Mouse (Mus musculus) midbrain, embryonic 14.5 days (tissue): ENCODE results near the gene R3hdm2. TPM values are rescaled to one million over a fixed set of nuclear protein-coding genes. Genes with fewer than 3 reads are reported as not detected.

Source experiments
- ATAC-seq: fragments of 200-750 bp; cut with Nextera tagmentation; 2 replicates; pipeline ENCODE4 v1.8.0; 2017; ENCODE audit warnings: moderate number of reproducible peaks, moderate library complexity; ENCODE audit not compliant: low FRiP score, low TSS enrichment
- DNase-seq: peaks from one replicate; pipeline ENCODE4 v3.0.0-alpha.2; 2015
- H3K27ac ChIP-seq: fragments of 300-500 bp; sonication (generic); replicated peaks from 2 replicates; pipeline ENCODE4 v1.5.1; 2014; ENCODE audit warnings: mild to moderate bottlenecking, low read depth, low read length, moderate library complexity
- H3K27me3 ChIP-seq: fragments of 300-500 bp; sonication (generic); 2 replicates; pipeline ENCODE4 v1.6.1; 2014; ENCODE audit warnings: low read length, control low read depth, mixed read lengths; ENCODE audit not compliant: control insufficient read depth, insufficient read depth
- H3K36me3 ChIP-seq: fragments of 300-500 bp; sonication (generic); 2 replicates; pipeline ENCODE4 v1.6.1; 2014; ENCODE audit warnings: low read length, control low read depth; ENCODE audit not compliant: control insufficient read depth, insufficient read depth
- H3K4me1 ChIP-seq: fragments of 300-500 bp; sonication (generic); 2 replicates; pipeline ENCODE4 v1.6.1; 2014; ENCODE audit warnings: mild to moderate bottlenecking, antibody characterized with exemption, low read length, control low read depth; ENCODE audit not compliant: control insufficient read depth, insufficient read depth
- H3K4me2 ChIP-seq: fragments of 300-500 bp; sonication (generic); 2 replicates; pipeline ENCODE4 v1.6.1; 2014; ENCODE audit warnings: mild to moderate bottlenecking, low read length, moderate library complexity
- H3K4me3 ChIP-seq: fragments of 300-500 bp; sonication (generic); replicated peaks from 2 replicates; pipeline ENCODE4 v1.5.1; 2014; ENCODE audit warnings: low read depth, low read length
- H3K9ac ChIP-seq: fragments of 300-500 bp; sonication (generic); replicated peaks from 2 replicates; pipeline ENCODE4 v1.6.1; 2014; ENCODE audit warnings: mild to moderate bottlenecking, low read length, moderate library complexity
- H3K9me3 ChIP-seq: fragments of 300-500 bp; sonication (generic); 2 replicates; pipeline ENCODE4 v1.6.1; 2016; ENCODE audit warnings: low read length, control low read depth, mixed read lengths; ENCODE audit not compliant: control insufficient read depth
- WGBS: fragments of 180-500 bp; shearing (Covaris S2); extraction: QIAGEN DNeasy Blood & Tissue Kit; methylation state at CpG from one replicate; pipeline ENCODE4 v1.1.7; 2014; 5-methylcytosine and 5-hydroxymethylcytosine counted together
- polyA plus RNA-seq: library from polyadenylated mRNA; unstranded; fragments of >200 nt; fragmentation: Nextera tagmentation; extraction: Ambion mirVana; gene quantifications from 2 replicates; pipeline ENCODE4 v1.2.1, GENCODE M21; 2014

R3hdm2 gene
- polyA plus RNA-seq, 1 experiment from 2014 or later: 34.0 TPM

DNA sequence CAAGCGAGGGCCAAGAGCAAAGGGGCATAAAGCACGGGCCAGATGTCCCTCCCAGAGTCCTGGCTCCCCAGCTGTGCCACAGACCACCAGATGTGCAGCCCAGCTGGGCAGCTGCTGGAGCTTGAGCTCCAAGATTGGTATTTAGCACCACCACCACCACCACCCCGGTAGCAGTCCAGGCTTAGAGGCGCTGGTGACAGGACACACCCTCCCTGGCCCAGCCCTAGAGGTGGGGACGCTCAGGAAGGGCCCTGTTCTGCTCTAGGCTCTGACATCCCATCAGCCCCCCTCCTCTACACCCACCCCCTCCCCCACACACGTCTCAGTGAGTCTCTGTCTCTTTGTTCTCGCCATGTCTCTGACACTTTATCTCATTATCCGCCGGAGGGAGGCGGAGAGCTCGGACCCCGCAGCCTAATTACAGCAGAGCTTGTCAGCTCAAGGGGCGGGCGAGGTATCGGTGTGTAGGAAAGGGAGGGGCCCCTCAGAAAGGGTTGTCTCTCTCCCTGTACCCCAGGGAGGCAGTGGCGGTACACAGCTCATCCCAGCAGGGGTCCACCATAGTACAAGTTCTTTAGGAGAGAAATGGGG is 133.5 kb downstream of the R3hdm2 start:
- DNase-seq (peak; percentile 75), ATAC-seq (no peak)
- Histone ChIP-seq H3K36me3 (peaks cover 6% of the 10 kb centered on the region; the same call in 1 of the 2 replicates), H3K9ac (no peak overlapping the region; the same call in 1 of the 2 replicates), H3K27ac (peak overlapping the region; percentile 99), H3K4me3 (0 out of 2 replicates have a peak overlapping the region, but pooled peaks have one; percentile 10), H3K27me3 (peaks cover 9% of the 10 kb centered on the region; the same call in 1 of the 2 replicates), H3K4me2 (peak overlapping the region; percentile 89), H3K9me3 (no peaks in the 10 kb centered on the region), H3K4me1 (peaks cover 84% of the 10 kb centered on the region)
- WGBS: under 1% methylated on average over 16 of the region's 16 CpGs

DNA sequence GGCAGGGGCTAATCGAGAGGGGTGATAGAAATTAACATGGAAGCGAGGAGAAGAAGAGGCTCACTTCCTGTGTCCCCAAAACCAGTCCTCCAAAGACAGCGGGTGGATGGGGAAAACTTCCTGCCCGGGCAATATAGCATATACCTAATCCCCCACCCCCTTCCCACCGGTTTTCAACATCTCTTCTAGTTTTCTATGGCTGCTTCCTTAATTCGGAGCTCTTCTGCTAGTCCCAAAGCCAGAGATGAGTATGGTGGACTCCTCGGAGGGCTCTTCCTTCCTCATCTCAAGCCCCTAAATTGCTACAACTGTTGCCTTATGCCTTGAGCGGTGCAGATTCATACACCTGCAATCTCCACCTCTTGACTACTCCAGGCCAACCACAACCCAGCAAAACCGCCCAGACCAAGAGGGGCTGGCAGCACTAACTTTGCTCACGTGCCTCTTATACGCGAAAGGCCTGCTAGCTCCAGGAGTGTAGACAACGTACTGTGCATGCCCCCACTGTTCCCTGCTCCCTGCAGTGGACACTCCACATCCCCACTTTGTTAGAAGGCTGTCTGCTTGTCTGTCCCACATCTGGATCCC is 134.1 kb downstream of the R3hdm2 start:
- Histone ChIP-seq H3K4me3 (no peak overlapping the region), H3K27me3 (peaks cover 9% of the 10 kb centered on the region; the same call in 1 of the 2 replicates), H3K36me3 (peaks cover 6% of the 10 kb centered on the region; the same call in 1 of the 2 replicates), H3K27ac (peak overlapping the region; percentile 99), H3K4me1 (peaks cover 80% of the 10 kb centered on the region), H3K9me3 (no peaks in the 10 kb centered on the region), H3K9ac (no peak overlapping the region), H3K4me2 (peak overlapping the region; percentile 89)
- WGBS: 11% methylated on average over 13 of the region's 13 CpGs
- DNase-seq: no peak
- no peak for ATAC-seq

GRCm38 (mm10) chr10:127514764-127515163 is 134.6 kb downstream of the R3hdm2 start, which contains the start of gene Ndufa4l2:
TSS of gene Ndufa4l2 (plus strand) at chr10:127514967.
- Histone ChIP-seq H3K27me3 (peaks cover 9% of the 10 kb centered on the region; the same call in 1 of the 2 replicates), H3K4me3 (no peak within 1 kb of the TSS), H3K9me3 (no peaks in the 10 kb centered on the region), H3K4me1 (peaks cover 74% of the 10 kb centered on the region), H3K27ac (peak within 1 kb of the TSS; percentile 99), H3K4me2 (peak within 1 kb of the TSS; percentile 89), H3K9ac (no peak within 1 kb of the TSS), H3K36me3 (peaks cover 6% of the 10 kb centered on the region; the same call in 1 of the 2 replicates)
- ATAC-seq: no peak
- peak; percentile 3 for DNase-seq
- 10% methylated on average over 6 of the region's 6 CpGs for WGBS

DNA sequence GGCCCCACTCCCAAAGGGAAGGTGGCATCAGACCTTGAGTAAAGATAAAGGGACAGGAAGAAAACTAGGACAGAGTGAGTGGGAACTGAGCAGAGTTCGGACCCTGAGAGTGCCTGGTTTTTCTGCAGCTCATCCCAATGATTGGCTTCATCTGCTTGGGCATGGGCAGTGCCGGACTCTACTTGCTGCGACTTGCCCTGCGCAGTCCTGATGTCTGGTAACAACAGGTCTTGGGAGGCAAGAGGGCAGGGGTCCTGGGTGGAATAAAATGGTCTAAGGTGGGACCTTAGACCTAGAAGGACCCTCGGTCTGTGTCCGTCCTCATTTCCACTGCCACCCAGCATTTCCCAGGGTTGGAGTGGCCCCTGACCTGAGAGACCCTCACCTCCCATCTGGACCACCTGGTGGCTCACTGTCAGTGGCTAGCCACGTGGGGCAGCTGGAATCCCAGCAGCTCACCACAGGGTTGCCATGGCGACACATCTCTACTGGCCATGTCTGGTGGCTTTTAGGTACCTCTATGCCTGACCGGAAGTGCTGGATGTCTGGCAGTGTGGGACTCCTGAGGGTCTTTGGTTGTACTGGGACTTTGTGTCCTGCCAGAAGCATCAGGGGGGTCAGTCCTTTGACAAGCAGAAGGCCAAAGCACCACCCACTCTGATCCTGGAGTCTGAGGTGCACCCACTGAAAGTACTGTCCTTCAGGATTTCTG is 135.3 kb downstream of the R3hdm2 start:
- H3K36me3 ChIP-seq: peaks cover 6% of the 10 kb centered on the region; the same call in 1 of the 2 replicates
- H3K9ac ChIP-seq: no peak overlapping the region
- 0 out of 2 replicates have a peak overlapping the region, but pooled peaks have one; percentile 20 for H3K27ac ChIP-seq
- H3K4me3 ChIP-seq: no peak overlapping the region
- no peaks in the 10 kb centered on the region for H3K9me3 ChIP-seq
- DNase-seq: no peak
- H3K4me2 ChIP-seq: no peak overlapping the region; the same call in 1 of the 2 replicates
- peaks cover 9% of the 10 kb centered on the region; the same call in 1 of the 2 replicates for H3K27me3 ChIP-seq
- peaks cover 67% of the 10 kb centered on the region for H3K4me1 ChIP-seq
- ATAC-seq: no peak
- 26% methylated on average over 9 of the region's 9 CpGs for WGBS

DNA sequence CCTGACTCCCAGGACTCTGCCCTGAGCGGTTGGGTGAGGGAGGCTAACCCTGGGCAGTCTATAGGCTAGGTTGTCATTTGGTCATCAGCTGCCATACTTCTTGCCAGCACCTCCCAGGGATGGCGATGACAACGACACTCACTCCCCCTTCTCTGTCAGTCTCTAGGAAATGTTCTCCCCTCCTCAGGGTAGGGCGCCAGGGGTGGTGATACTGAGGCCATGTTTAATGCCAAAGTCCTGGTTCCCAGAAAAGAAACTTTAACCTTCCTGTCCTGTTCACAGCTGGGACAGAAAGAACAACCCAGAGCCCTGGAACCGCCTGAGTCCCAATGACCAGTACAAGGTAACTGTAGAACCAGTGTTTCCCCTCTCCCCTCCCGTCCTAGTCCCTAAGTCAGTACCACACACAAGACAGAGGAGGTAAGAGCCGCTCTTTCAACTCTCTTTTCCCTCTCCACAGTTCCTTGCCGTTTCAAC is 135.9 kb downstream of the R3hdm2 start:
- DNase-seq: no peak
- 18% methylated on average over 8 of the region's 8 CpGs for WGBS
- Histone ChIP-seq H3K4me2 (no peak overlapping the region), H3K27me3 (peaks cover 9% of the 10 kb centered on the region; the same call in 1 of the 2 replicates), H3K36me3 (peaks cover 6% of the 10 kb centered on the region; the same call in 1 of the 2 replicates), H3K9me3 (no peaks in the 10 kb centered on the region), H3K27ac (no peak overlapping the region), H3K4me3 (no peak overlapping the region), H3K4me1 (peaks cover 65% of the 10 kb centered on the region), H3K9ac (no peak overlapping the region)
- no peak for ATAC-seq

DNA sequence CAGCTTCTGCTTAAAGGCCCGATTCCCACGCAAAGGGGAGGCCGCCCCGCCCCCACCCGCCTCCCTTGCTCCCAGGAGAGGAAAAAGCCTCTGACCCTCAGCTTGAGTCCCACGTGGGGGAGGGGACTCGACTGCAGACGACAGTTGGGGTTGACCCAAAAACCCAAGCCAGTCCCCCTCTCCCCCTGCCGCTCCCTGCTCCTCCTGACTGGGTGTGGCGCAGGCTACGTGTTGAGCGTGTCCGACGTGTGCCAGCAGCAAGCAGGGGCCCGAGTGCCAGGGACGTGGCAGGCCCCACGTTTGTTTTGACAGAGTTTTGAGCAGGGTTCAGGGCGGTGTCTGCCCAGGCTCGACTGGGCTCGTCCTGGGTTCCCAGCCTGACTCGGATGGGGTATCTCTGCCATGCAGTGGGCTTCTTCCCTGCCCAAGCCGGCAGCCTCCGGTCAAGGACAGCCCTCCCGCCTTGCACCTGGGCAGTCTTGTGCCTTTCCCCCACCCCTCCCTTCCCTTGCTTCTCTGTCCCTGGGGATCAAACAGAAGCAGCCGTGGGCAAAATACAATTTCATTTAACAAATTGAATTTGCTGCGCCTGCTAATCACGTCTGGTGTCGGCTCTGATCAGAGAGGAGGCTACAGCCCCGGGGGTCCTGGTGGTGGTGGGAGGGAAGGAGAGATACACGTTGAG is 136.6 kb downstream of the R3hdm2 start:
- Histone ChIP-seq H3K9me3 (no peaks in the 10 kb centered on the region), H3K27ac (no peak overlapping the region), H3K4me2 (peak overlapping the region; percentile 33), H3K4me3 (no peak overlapping the region), H3K36me3 (peaks cover 6% of the 10 kb centered on the region; the same call in 1 of the 2 replicates), H3K4me1 (peaks cover 67% of the 10 kb centered on the region), H3K9ac (no peak overlapping the region; the same call in 1 of the 2 replicates), H3K27me3 (peaks cover 9% of the 10 kb centered on the region; the same call in 1 of the 2 replicates)
- no peak for DNase-seq
- no peak for ATAC-seq
- 4% methylated on average over 29 of the region's 30 CpGs for WGBS

- WGBS: 95% methylated on average over 22 of the region's 22 CpGs
- Histone ChIP-seq H3K27me3 (peaks cover 9% of the 10 kb centered on the region; the same call in 1 of the 2 replicates), H3K27ac (no peak overlapping the region), H3K9ac (no peak overlapping the region), H3K4me3 (no peak overlapping the region), H3K4me1 (peaks cover 59% of the 10 kb centered on the region), H3K4me2 (no peak overlapping the region), H3K36me3 (peaks cover 6% of the 10 kb centered on the region; the same call in 1 of the 2 replicates), H3K9me3 (no peaks in the 10 kb centered on the region)
- ATAC-seq (no peak), DNase-seq (no peak)
These were observed 137.8 kb downstream of the R3hdm2 start for GRCm38 (mm10) chr10:127517941-127518340.
